Mouse (Mus musculus) kidney, embryonic 15.5 days (tissue): Measurements from ENCODE around the gene Tmem181a. TPM values are rescaled to one million over a fixed set of nuclear protein-coding genes. Genes with fewer than 3 reads are reported as not detected.
"Not testable (repeated sequence)": the region's sequence is repeated elsewhere in the genome, so short reads cannot be mapped to it uniquely, and the experiment has no call there.

Experiments
- ATAC-seq: fragments of 200-750 bp; cut with Nextera tagmentation; replicated peaks from 2 replicates; pipeline ENCODE4 v1.8.0; 2017; ENCODE audit warnings: moderate TSS enrichment; ENCODE audit not compliant: low FRiP score
- H3K27ac ChIP-seq: fragments of 300-500 bp; sonication (generic); 2 replicates; pipeline ENCODE4 v1.5.1; 2015; ENCODE audit warnings: mild to moderate bottlenecking, inconsistent platforms
- H3K27me3 ChIP-seq: fragments of 300-500 bp; sonication (generic); 2 replicates; pipeline ENCODE4 v1.6.1; 2015; ENCODE audit warnings: inconsistent platforms
- H3K36me3 ChIP-seq: fragments of 300-500 bp; sonication (generic); 2 replicates; pipeline ENCODE4 v1.6.1; 2015; ENCODE audit warnings: inconsistent platforms
- H3K4me1 ChIP-seq: fragments of 300-500 bp; sonication (generic); 2 replicates; pipeline ENCODE4 v1.6.1; 2015; ENCODE audit warnings: inconsistent platforms
- H3K4me2 ChIP-seq: fragments of 300-500 bp; sonication (generic); 2 replicates; pipeline ENCODE4 v1.6.1; 2015; ENCODE audit warnings: moderate library complexity, mild to moderate bottlenecking, inconsistent platforms
- H3K4me3 ChIP-seq: fragments of 300-500 bp; sonication (generic); replicated peaks from 2 replicates; pipeline ENCODE4 v1.5.1; 2015; ENCODE audit warnings: mild to moderate bottlenecking, inconsistent platforms
- H3K9ac ChIP-seq: fragments of 300-500 bp; sonication (generic); 2 replicates; pipeline ENCODE4 v1.6.1; 2015; ENCODE audit warnings: mild to moderate bottlenecking, inconsistent platforms
- H3K9me3 ChIP-seq: fragments of 300-500 bp; sonication (generic); replicated peaks from 2 replicates; pipeline ENCODE4 v1.6.1; 2016; ENCODE audit warnings: inconsistent platforms
- WGBS: fragments of 180-500 bp; shearing (Covaris S2); methylation state at CpG from one replicate; pipeline ENCODE4 v1.1.7; 2015; ENCODE audit warnings: mixed read lengths; 5-methylcytosine and 5-hydroxymethylcytosine counted together
- polyA plus RNA-seq: library from polyadenylated mRNA; unstranded; fragments of >200 nt; fragmentation: Nextera tagmentation; extraction: Ambion mirVana; gene quantifications from 2 replicates; pipeline ENCODE4 v1.2.1, GENCODE M21; 2015

Tmem181a gene
- 12.9 and 14.4 TPM in 2 replicates for polyA plus RNA-seq

- peak within 1 kb of the TSS; percentile 20; the same call in 1 of the 2 replicates for H3K4me3 ChIP-seq
- peak; percentile 70 for ATAC-seq
Observed at GRCm38 (mm10) chr17:6256400-6257069, at the start of gene Tmem181a. Tmem181a (plus strand) TSS chr17:6256860.

DNA sequence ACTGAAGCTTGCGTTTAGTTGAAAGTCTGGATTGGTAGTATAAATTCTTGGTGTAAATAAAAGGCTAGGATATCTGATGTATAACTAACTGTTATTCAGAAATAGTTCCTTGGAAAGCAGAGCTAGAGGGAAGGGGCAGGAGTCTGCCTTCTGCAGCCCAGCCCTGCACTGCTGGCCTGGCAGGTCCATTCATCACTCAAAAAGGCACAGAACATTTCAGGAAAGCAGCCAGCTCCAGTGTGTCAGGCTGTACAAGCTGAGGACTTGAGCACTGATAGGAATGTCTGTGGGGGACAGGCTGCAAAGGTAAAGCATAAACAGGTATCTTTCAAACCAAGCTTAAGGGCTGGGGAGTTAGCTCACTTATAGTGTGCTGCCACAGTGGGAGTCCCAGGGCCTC lies 44.9 kb upstream of the Tmem181a start:
- no peak for ATAC-seq
- no peak overlapping the region for H3K4me2 ChIP-seq
- no peaks in the 10 kb centered on the region for H3K4me1 ChIP-seq
- H3K36me3 ChIP-seq: peaks cover 66% of the 10 kb centered on the region
- H3K9me3 ChIP-seq: no peaks in the 10 kb centered on the region
- no peak overlapping the region for H3K4me3 ChIP-seq
- no peaks in the 10 kb centered on the region for H3K27me3 ChIP-seq
- WGBS: 93% methylated on average over 1 of the region's 1 CpGs
- no peak overlapping the region for H3K27ac ChIP-seq
- no peak overlapping the region for H3K9ac ChIP-seq

More at GRCm38 (mm10) chr17:6256400-6257069, at the start of gene Tmem181a:
- not testable (repeated sequence) for H3K9me3 ChIP-seq, H3K27me3 ChIP-seq, H3K4me1 ChIP-seq, H3K27ac ChIP-seq, H3K36me3 ChIP-seq, H3K9ac ChIP-seq
- 3% methylated on average over 12 of the region's 51 CpGs for WGBS
- H3K4me2 ChIP-seq: peak within 1 kb of the TSS; percentile 50

- Histone ChIP-seq H3K4me3 (no peak overlapping the region), H3K9ac (no peak overlapping the region), H3K9me3 (no peaks in the 10 kb centered on the region), H3K4me2 (no peak overlapping the region), H3K27ac (no peak overlapping the region), H3K36me3 (peaks cover 55% of the 10 kb centered on the region), H3K4me1 (no peaks in the 10 kb centered on the region), H3K27me3 (no peaks in the 10 kb centered on the region)
- 92% methylated on average over 4 of the region's 4 CpGs for WGBS
- ATAC-seq: no peak
Observed at GRCm38 (mm10) chr17:6215640-6216039, 41.0 kb upstream of the Tmem181a start.

GRCm38 (mm10) chr17:6216514-6216913 lies 40.1 kb upstream of the Tmem181a start:
- Histone ChIP-seq H3K9ac (no peak overlapping the region), H3K4me3 (no peak overlapping the region), H3K4me1 (no peaks in the 10 kb centered on the region), H3K9me3 (no peaks in the 10 kb centered on the region), H3K27ac (no peak overlapping the region), H3K27me3 (no peaks in the 10 kb centered on the region), H3K4me2 (no peak overlapping the region), H3K36me3 (peaks cover 55% of the 10 kb centered on the region)
- 93% methylated on average over 10 of the region's 10 CpGs for WGBS
- ATAC-seq: no peak

DNA sequence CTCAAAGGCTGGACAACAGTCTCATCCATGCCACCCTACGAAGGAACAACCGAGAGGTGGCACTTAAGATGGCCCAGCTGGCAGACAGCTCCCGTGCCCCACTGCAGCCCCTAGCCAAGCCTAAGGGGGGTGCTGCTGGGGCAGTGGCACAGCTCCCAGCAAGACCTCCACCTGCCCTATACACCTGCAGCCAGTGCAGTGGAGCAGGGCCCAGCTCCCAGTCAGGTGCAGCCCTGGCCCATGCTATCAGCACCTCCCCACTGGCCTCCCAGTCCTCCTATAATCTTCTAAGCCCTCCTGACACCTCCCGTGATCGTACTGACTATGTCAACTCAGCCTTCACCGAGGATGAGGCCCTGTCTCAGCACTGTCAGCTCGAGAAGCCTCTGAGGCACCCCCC lies 24.0 kb upstream of the Tmem181a start:
- not testable (repeated sequence) for H3K27me3 ChIP-seq, H3K4me2 ChIP-seq, H3K27ac ChIP-seq, H3K9ac ChIP-seq, H3K9me3 ChIP-seq, H3K36me3 ChIP-seq, H3K4me1 ChIP-seq, H3K4me3 ChIP-seq
- no CpG with 5 or more reads among the region's 7 CpGs for WGBS
- ATAC-seq: peak; percentile 43; the same call in 1 of the 2 replicates

GRCm38 (mm10) chr17:6251298-6251697 lies 5.4 kb upstream of the Tmem181a start:
- not testable (repeated sequence) for H3K27me3 ChIP-seq, H3K4me1 ChIP-seq, H3K4me2 ChIP-seq, H3K9ac ChIP-seq, H3K4me3 ChIP-seq, H3K36me3 ChIP-seq, H3K27ac ChIP-seq, H3K9me3 ChIP-seq, ATAC-seq
- WGBS: 96% methylated on average over 1 of the region's 1 CpGs

DNA sequence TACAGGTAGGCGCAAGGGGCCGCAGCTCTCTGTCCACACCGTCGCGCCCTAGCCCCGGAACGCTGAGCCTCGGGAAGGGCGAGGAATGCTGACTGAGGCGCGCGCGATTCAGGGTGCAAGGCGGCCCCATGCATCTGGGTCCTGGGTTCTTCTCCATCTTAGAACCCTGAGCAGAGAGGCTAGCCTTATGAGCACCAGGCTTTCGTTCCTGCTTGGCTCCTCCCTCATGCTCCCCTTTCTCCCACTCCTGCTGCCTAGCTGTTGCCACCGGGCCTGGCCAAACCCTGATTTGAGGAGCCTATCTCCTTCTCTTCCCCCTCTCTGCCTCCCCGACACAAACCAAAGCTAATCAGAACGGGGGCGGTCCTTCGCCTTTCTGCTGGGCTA lies 403 bp downstream of the Tmem181a start:
- H3K36me3 ChIP-seq, H3K9me3 ChIP-seq, H3K27ac ChIP-seq, ATAC-seq, H3K9ac ChIP-seq, H3K27me3 ChIP-seq, H3K4me1 ChIP-seq: not testable (repeated sequence)
- H3K4me3 ChIP-seq: peak overlapping the region; percentile 20; the same call in 1 of the 2 replicates
- WGBS: 5% methylated on average over 12 of the region's 20 CpGs
- H3K4me2 ChIP-seq: peak overlapping the region; percentile 50

DNA sequence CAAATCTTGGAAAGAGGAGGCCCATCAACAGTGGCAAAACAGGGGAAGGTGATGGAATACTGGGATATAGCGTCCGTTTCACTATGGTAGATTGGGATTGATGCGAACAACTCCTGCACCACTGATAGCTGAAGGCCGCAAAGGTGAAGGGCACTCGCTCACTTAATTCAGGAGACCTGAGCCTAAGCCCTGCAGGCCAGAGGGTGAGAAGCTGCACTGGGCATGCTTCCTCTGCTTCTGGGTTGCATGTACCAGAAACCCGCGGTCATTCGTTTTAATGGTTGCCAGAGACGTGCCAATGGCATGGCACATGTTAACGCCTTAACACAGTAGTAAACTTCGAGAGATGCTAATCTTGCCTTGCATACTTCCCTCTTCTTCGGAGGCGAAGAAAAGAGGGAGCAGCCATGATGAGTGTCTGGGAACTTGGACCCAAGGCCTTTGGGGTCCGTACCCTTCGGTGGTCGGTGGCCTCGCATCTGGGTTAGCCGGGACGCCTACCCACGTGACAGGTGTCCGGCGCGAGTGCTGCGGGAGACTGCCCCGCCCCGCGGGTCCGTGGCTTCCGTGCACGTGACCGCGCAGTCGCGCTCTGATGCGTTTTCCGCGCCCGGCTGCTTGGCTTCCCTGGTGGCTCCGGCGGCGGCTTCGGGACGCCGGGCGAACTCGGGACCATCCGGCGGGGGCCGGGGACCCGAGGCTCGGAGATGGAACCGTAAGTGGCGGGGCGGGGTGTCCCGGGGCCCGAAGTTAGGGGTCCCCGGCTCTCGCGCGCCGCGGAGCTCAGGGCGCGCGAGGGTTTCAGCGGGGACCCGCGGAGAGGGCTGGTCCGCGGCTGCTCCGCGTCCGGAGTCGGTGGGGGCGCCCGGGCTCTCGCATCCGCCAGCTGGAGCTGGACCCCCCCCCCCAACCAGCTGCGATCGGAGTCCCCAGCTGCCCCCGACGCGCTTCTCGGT lies 13.5 kb downstream of the Tmem181a start:
- H3K9me3 ChIP-seq, H3K27ac ChIP-seq, H3K27me3 ChIP-seq, H3K4me1 ChIP-seq, H3K36me3 ChIP-seq: not testable (repeated sequence)
- Histone ChIP-seq H3K9ac (peak overlapping the region; percentile 59), H3K4me3 (peak overlapping the region; percentile 54), H3K4me2 (peak overlapping the region; percentile 70)
- under 1% methylated on average over 66 of the region's 84 CpGs for WGBS
- peak; percentile 87 for ATAC-seq

- H3K36me3 ChIP-seq, H3K27me3 ChIP-seq, H3K4me1 ChIP-seq, ATAC-seq, H3K9me3 ChIP-seq, H3K27ac ChIP-seq: not testable (repeated sequence)
- WGBS: 0% methylated on average over 24 of the region's 25 CpGs
- Histone ChIP-seq H3K4me3 (peak overlapping the region; percentile 54), H3K9ac (peak overlapping the region; percentile 59), H3K4me2 (peak overlapping the region; percentile 70)
Observed at GRCm38 (mm10) chr17:6270840-6271239, 14.2 kb downstream of the Tmem181a start.

GRCm38 (mm10) chr17:6271970-6272369 lies 15.3 kb downstream of the Tmem181a start:
- H3K4me1 ChIP-seq, ATAC-seq, H3K4me2 ChIP-seq, H3K27ac ChIP-seq, H3K36me3 ChIP-seq, H3K9me3 ChIP-seq, H3K27me3 ChIP-seq, H3K4me3 ChIP-seq, H3K9ac ChIP-seq: not testable (repeated sequence)
- WGBS: 77% methylated on average over 6 of the region's 6 CpGs

GRCm38 (mm10) chr17:6274693-6275092 lies 18.0 kb downstream of the Tmem181a start:
- not testable (repeated sequence) for H3K4me2 ChIP-seq, H3K27ac ChIP-seq, H3K36me3 ChIP-seq, H3K4me1 ChIP-seq, ATAC-seq, H3K27me3 ChIP-seq, H3K4me3 ChIP-seq, H3K9ac ChIP-seq, H3K9me3 ChIP-seq
- 95% methylated on average over 5 of the region's 6 CpGs for WGBS

- ATAC-seq: 0 out of 2 replicates have a peak, but pooled peaks have one; percentile 44
- H3K4me3 ChIP-seq, H3K9me3 ChIP-seq, H3K9ac ChIP-seq, H3K36me3 ChIP-seq, H3K4me1 ChIP-seq, H3K27ac ChIP-seq, H3K4me2 ChIP-seq, H3K27me3 ChIP-seq: not testable (repeated sequence)
- WGBS: 47% methylated on average over 8 of the region's 8 CpGs
Observed at GRCm38 (mm10) chr17:6279205-6279604, 22.5 kb downstream of the Tmem181a start.
